Mouse (Mus musculus) liver, adult 2 months (tissue): Measurements from ENCODE around the gene Vcp.

Experiments
- CTCF ChIP-seq: fragments of 200-500 bp; IDR thresholded peaks from 2 replicates; pipeline ENCODE4 v1.5.1; 2011; ENCODE audit warnings: low read depth, low read length, control low read depth
- POLR2A ChIP-seq: fragments of 200-500 bp; IDR thresholded peaks from 2 replicates; pipeline ENCODE4 v1.6.1; 2011; ENCODE audit warnings: low read length, control low read depth; ENCODE audit not compliant: insufficient read depth; ENCODE audit errors: extremely low read depth

GRCm38 (mm10) chr4:43020876-43021275 lies 20.6 kb upstream of the Vcp start:
- TF ChIP-seq POLR2A (no peak), CTCF (no peak)
